Mouse (Mus musculus) left cerebral cortex, adult 8-10 months (tissue): ENCODE data around the gene Fxyd6. TPM values are rescaled to one million over a fixed set of nuclear protein-coding genes. Genes with fewer than 3 reads are reported as not detected.

Source experiments
- DNase-seq, 2 experiments: peaks; one replicate each; pipeline ENCODE4 v3.0.0; 2022; ENCODE audit warnings: low spot score in 2 of 2
- total RNA-seq, 4 experiments: library from RNA; stranded (reverse); gene quantifications; 2 replicates each; pipeline ENCODE4 v1.2.4; 2022

The Fxyd6 gene
- total RNA-seq, result 100 to 1,000 TPM; 102 to 119 (median 108) TPM

GRCm38 (mm10) chr9:45370117-45370561, at the start of gene Fxyd6:
Gene Fxyd6, plus strand, starts transcription at chr9:45370185.
- DNase-seq, result no peak

- no peak for DNase-seq
Measured at GRCm38 (mm10) chr9:45321465-45321864, 48.5 kb upstream of the Fxyd6 start.

GRCm38 (mm10) chr9:45321946-45322430, 48.0 kb upstream of the Fxyd6 start:
- no peak for DNase-seq

- no peak for DNase-seq
Measured at GRCm38 (mm10) chr9:45326390-45326789, 43.6 kb upstream of the Fxyd6 start.

- DNase-seq, result no peak
Measured at GRCm38 (mm10) chr9:45328263-45328662, 41.7 kb upstream of the Fxyd6 start.

GRCm38 (mm10) chr9:45329577-45329976, 40.4 kb upstream of the Fxyd6 start:
- DNase-seq, result no peak

GRCm38 (mm10) chr9:45337406-45337805, 32.6 kb upstream of the Fxyd6 start:
- no peak for DNase-seq

GRCm38 (mm10) chr9:45343066-45343465, 26.9 kb upstream of the Fxyd6 start:
- no peak for DNase-seq

- no peak for DNase-seq
Measured at GRCm38 (mm10) chr9:45345516-45345915, 24.5 kb upstream of the Fxyd6 start.

- peak in 1 of 2 experiments; percentile 19 for DNase-seq
Measured at GRCm38 (mm10) chr9:45346276-45346675, 23.7 kb upstream of the Fxyd6 start.

- no peak for DNase-seq
Measured at GRCm38 (mm10) chr9:45348560-45348959, 21.4 kb upstream of the Fxyd6 start.

GRCm38 (mm10) chr9:45349181-45349580, 20.8 kb upstream of the Fxyd6 start:
- DNase-seq, result no peak

GRCm38 (mm10) chr9:45349851-45350250, 20.1 kb upstream of the Fxyd6 start:
- no peak for DNase-seq

- DNase-seq, result no peak
Measured at GRCm38 (mm10) chr9:45355192-45355591, 14.8 kb upstream of the Fxyd6 start.

- no peak for DNase-seq
Measured at GRCm38 (mm10) chr9:45358356-45358755, 11.6 kb upstream of the Fxyd6 start.

GRCm38 (mm10) chr9:45362051-45362461, 7.9 kb upstream of the Fxyd6 start:
- no peak for DNase-seq

- no peak for DNase-seq
Measured at GRCm38 (mm10) chr9:45363639-45364214, 6.3 kb upstream of the Fxyd6 start.

- no peak for DNase-seq
Measured at GRCm38 (mm10) chr9:45367716-45368115, 2.3 kb upstream of the Fxyd6 start.

- no peak for DNase-seq
Measured at GRCm38 (mm10) chr9:45368341-45368901, 1.6 kb upstream of the Fxyd6 start.

GRCm38 (mm10) chr9:45370616-45371336, 791 bp downstream of the Fxyd6 start:
- DNase-seq, result no peak

GRCm38 (mm10) chr9:45371337-45371707, 1.3 kb downstream of the Fxyd6 start:
- no peak for DNase-seq

- DNase-seq, result no peak
Measured at GRCm38 (mm10) chr9:45373896-45374295, 3.9 kb downstream of the Fxyd6 start.
